Mouse (Mus musculus): ENCODE measurements at regions not wholly inside any gene's neighbourhood (a gene's known extent, or its start where the extent isn't known, plus 50 kb on each side); places are given as distances from the start of the nearest gene placed in this dataset.

GRCm38 (mm10) chr3:27815201-27815695 lies 80.9 kb downstream of the Tmem212 start:
- TF ChIP-seq EP300 (IDR thresholded peaks at IDR 0.05) (no peak), CTCF (IDR thresholded peaks at IDR 0.05) (no peak)
- H3K4me3 ChIP-seq (ENCODE audit: low read depth, low read length) = no peak overlapping the region
- H3K27ac ChIP-seq (ENCODE audit: low read length) = no peak overlapping the region
- DNase-seq (ENCODE audit: low spot score) = no peak
- H3K9me3 ChIP-seq (ENCODE audit: low read length) = no peaks in the 10 kb centered on the region
- H3K27me3 ChIP-seq (replicated peaks; ENCODE audit: insufficient read depth, low read length) = no peaks in the 10 kb centered on the region
- no peaks in the 10 kb centered on the region for H3K36me3 ChIP-seq (ENCODE audit: insufficient read depth, low read length)
- WGBS = 92% methylated on average over 6 of the region's 6 CpGs
- H3K9ac ChIP-seq (replicated peaks; ENCODE audit: low read depth) = no peak overlapping the region
- no peaks in the 10 kb centered on the region for H3K4me1 ChIP-seq (ENCODE audit: insufficient read depth, low read depth, low read length)
- no peak for ATAC-seq
- H3K4me2 ChIP-seq (replicated peaks; ENCODE audit: low read depth, low read length) = no peak overlapping the region

GRCm38 (mm10) chr3:27804271-27804670 lies 91.9 kb downstream of the Tmem212 start:
- no peak for ATAC-seq
- Histone ChIP-seq H3K4me3 (ENCODE audit: low read depth, low read length) (no peak overlapping the region), H3K4me1 (ENCODE audit: insufficient read depth, low read depth, low read length) (no peaks in the 10 kb centered on the region), H3K9me3 (ENCODE audit: low read length) (no peaks in the 10 kb centered on the region), H3K36me3 (ENCODE audit: insufficient read depth, low read length) (no peaks in the 10 kb centered on the region), H3K27me3 (replicated peaks; ENCODE audit: insufficient read depth, low read length) (no peaks in the 10 kb centered on the region), H3K4me2 (replicated peaks; ENCODE audit: low read depth, low read length) (no peak overlapping the region), H3K9ac (replicated peaks; ENCODE audit: low read depth) (no peak overlapping the region), H3K27ac (ENCODE audit: low read length) (no peak overlapping the region)
- TF ChIP-seq EP300 (IDR thresholded peaks at IDR 0.05) = no peak
- TF ChIP-seq CTCF (IDR thresholded peaks at IDR 0.05) = no peak
- DNase-seq (ENCODE audit: low spot score) = no peak
- WGBS = 66% methylated on average over 5 of the region's 5 CpGs

- Histone ChIP-seq H3K27ac (ENCODE audit: low read length) (no peak overlapping the region), H3K36me3 (ENCODE audit: insufficient read depth, low read length) (no peaks in the 10 kb centered on the region), H3K4me3 (ENCODE audit: low read depth, low read length) (no peak overlapping the region), H3K9me3 (ENCODE audit: low read length) (no peaks in the 10 kb centered on the region), H3K9ac (replicated peaks; ENCODE audit: low read depth) (no peak overlapping the region), H3K4me2 (replicated peaks; ENCODE audit: low read depth, low read length) (no peak overlapping the region), H3K4me1 (ENCODE audit: insufficient read depth, low read depth, low read length) (no peaks in the 10 kb centered on the region), H3K27me3 (replicated peaks; ENCODE audit: insufficient read depth, low read length) (no peaks in the 10 kb centered on the region)
- ATAC-seq = no peak
- 69% methylated on average over 3 of the region's 3 CpGs for WGBS
- no peak for DNase-seq (ENCODE audit: low spot score)
- TF ChIP-seq EP300 (IDR thresholded peaks at IDR 0.05) = no peak
- no peak for TF ChIP-seq CTCF (IDR thresholded peaks at IDR 0.05)
Measured at GRCm38 (mm10) chr3:27791633-27791951, 80.5 kb upstream of the Fndc3b start.

GRCm38 (mm10) chr3:27790932-27791632 lies 80.0 kb upstream of the Fndc3b start:
- Histone ChIP-seq H3K4me2 (replicated peaks; ENCODE audit: low read depth, low read length) (no peak overlapping the region), H3K27me3 (replicated peaks; ENCODE audit: insufficient read depth, low read length) (no peaks in the 10 kb centered on the region), H3K36me3 (ENCODE audit: insufficient read depth, low read length) (no peaks in the 10 kb centered on the region), H3K27ac (ENCODE audit: low read length) (no peak overlapping the region), H3K4me3 (ENCODE audit: low read depth, low read length) (no peak overlapping the region), H3K9ac (replicated peaks; ENCODE audit: low read depth) (no peak overlapping the region), H3K4me1 (ENCODE audit: insufficient read depth, low read depth, low read length) (no peaks in the 10 kb centered on the region), H3K9me3 (ENCODE audit: low read length) (no peaks in the 10 kb centered on the region)
- ATAC-seq (no peak), DNase-seq (ENCODE audit: low spot score) (no peak)
- WGBS = 82% methylated on average over 13 of the region's 13 CpGs
- no peak for TF ChIP-seq CTCF (IDR thresholded peaks at IDR 0.05)
- no peak for TF ChIP-seq EP300 (IDR thresholded peaks at IDR 0.05)

- no peaks in the 10 kb centered on the region for H3K36me3 ChIP-seq (ENCODE audit: insufficient read depth, low read length)
- DNase-seq (ENCODE audit: low spot score) (no peak), ATAC-seq (no peak)
- H3K4me1 ChIP-seq (ENCODE audit: insufficient read depth, low read depth, low read length) = no peaks in the 10 kb centered on the region
- no peaks in the 10 kb centered on the region for H3K27me3 ChIP-seq (replicated peaks; ENCODE audit: insufficient read depth, low read length)
- H3K9me3 ChIP-seq (ENCODE audit: low read length) = no peaks in the 10 kb centered on the region
- TF ChIP-seq CTCF (IDR thresholded peaks at IDR 0.05) (no peak), EP300 (IDR thresholded peaks at IDR 0.05) (no peak)
- H3K9ac ChIP-seq (replicated peaks; ENCODE audit: low read depth) = no peak overlapping the region
- no peak overlapping the region for H3K4me2 ChIP-seq (replicated peaks; ENCODE audit: low read depth, low read length)
- no peak overlapping the region for H3K27ac ChIP-seq (ENCODE audit: low read length)
- WGBS = 71% methylated on average over 2 of the region's 2 CpGs
- H3K4me3 ChIP-seq (ENCODE audit: low read depth, low read length) = no peak overlapping the region
Measured at GRCm38 (mm10) chr3:27783926-27784325, 72.8 kb upstream of the Fndc3b start.

GRCm38 (mm10) chr3:27783476-27783875 lies 72.4 kb upstream of the Fndc3b start:
- Histone ChIP-seq H3K4me3 (ENCODE audit: low read depth, low read length) (no peak overlapping the region), H3K9me3 (ENCODE audit: low read length) (no peaks in the 10 kb centered on the region), H3K4me1 (ENCODE audit: insufficient read depth, low read depth, low read length) (no peaks in the 10 kb centered on the region), H3K9ac (replicated peaks; ENCODE audit: low read depth) (no peak overlapping the region), H3K27me3 (replicated peaks; ENCODE audit: insufficient read depth, low read length) (no peaks in the 10 kb centered on the region), H3K27ac (ENCODE audit: low read length) (no peak overlapping the region), H3K36me3 (ENCODE audit: insufficient read depth, low read length) (no peaks in the 10 kb centered on the region), H3K4me2 (replicated peaks; ENCODE audit: low read depth, low read length) (no peak overlapping the region)
- TF ChIP-seq EP300 (IDR thresholded peaks at IDR 0.05) = no peak
- TF ChIP-seq CTCF (IDR thresholded peaks at IDR 0.05) = no peak
- DNase-seq (ENCODE audit: low spot score) (no peak), ATAC-seq (no peak)
- WGBS = 74% methylated on average over 4 of the region's 4 CpGs

All from lung, postnatal 0 days (tissue).